Mouse (Mus musculus) E14TG2a.4 (cell line): ENCODE measurements around the gene Gm20388.

ENCODE experiments used
- H3K27me3 ChIP-seq: 2 replicates; pipeline ENCODE4 v1.6.1; 2014; ENCODE audit warnings: low read length, control low read depth; ENCODE audit not compliant: insufficient read depth
- H3K36me3 ChIP-seq: 2 replicates; pipeline ENCODE4 v1.6.1; 2014; ENCODE audit warnings: low read length, control low read depth; ENCODE audit not compliant: insufficient read depth
- H3K4me1 ChIP-seq: replicated peaks from 2 replicates; pipeline ENCODE4 v1.6.1; 2014; ENCODE audit warnings: low read depth, low read length, control low read depth
- H3K4me3 ChIP-seq: replicated peaks from 2 replicates; pipeline ENCODE4 v1.5.1; 2014; ENCODE audit warnings: mild to moderate bottlenecking, low read length
- H3K9me3 ChIP-seq: 2 replicates; pipeline ENCODE4 v1.6.1; 2014; ENCODE audit warnings: low read length, control low read depth
- CTCF ChIP-seq: conservative IDR thresholded peaks from 2 replicates; pipeline ENCODE4 v1.5.1; 2014; ENCODE audit warnings: low read length
- NANOG ChIP-seq: IDR thresholded peaks from 2 replicates; pipeline ENCODE4 v1.6.1; 2014; ENCODE audit warnings: borderline replicate concordance, low read length, mixed read lengths
- POU5F1 ChIP-seq: IDR thresholded peaks from 2 replicates; pipeline ENCODE4 v1.6.1; 2014; ENCODE audit warnings: low read length, borderline replicate concordance

The Gm20388 gene

GRCm38 (mm10) chr8:120302941-120303675, 392.5 kb downstream of the Gm20388 start:
- Histone ChIP-seq H3K27me3 (peaks cover 19% of the 10 kb centered on the region), H3K4me1 (peaks cover 64% of the 10 kb centered on the region), H3K36me3 (no peaks in the 10 kb centered on the region), H3K4me3 (no peak overlapping the region), H3K9me3 (no peaks in the 10 kb centered on the region)
- TF ChIP-seq NANOG (no peak), POU5F1 (no peak)

- Histone ChIP-seq H3K4me3 (no peak overlapping the region), H3K36me3 (no peaks in the 10 kb centered on the region), H3K27me3 (peaks cover 29% of the 10 kb centered on the region), H3K9me3 (no peaks in the 10 kb centered on the region), H3K4me1 (peaks cover 64% of the 10 kb centered on the region)
- no peak for TF ChIP-seq CTCF
- no peak for TF ChIP-seq POU5F1
- TF ChIP-seq NANOG = no peak
Observed at GRCm38 (mm10) chr8:120304097-120304496, 393.5 kb downstream of the Gm20388 start.

DNA sequence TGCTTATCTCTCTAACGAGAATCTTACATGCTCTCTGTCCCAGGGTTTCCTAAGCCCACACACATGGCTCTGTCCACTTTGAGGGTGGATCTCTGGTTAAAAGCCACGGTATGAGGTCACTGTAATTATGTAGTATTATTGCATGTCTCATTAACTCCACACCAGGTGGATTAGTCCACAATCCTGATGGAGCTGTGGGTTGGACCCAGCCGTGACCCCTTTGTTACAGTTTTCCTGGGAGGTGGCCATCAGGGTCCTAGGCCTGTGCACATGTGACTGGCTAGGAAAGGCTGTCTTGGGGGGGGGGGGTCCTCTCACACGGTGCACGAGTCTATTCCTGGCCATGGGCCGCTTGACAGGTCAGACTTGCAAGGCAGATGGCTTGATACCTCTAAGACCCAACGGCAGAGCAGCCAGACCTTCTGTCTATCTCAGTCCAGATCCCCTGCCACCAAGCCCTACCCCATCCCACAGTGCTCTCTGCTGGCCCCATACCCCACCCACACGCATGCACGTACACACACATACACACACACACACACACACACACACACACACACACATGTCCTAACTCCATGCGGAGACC, 395.3 kb downstream of the Gm20388 start:
- H3K4me1 ChIP-seq = peaks cover 59% of the 10 kb centered on the region
- H3K27me3 ChIP-seq = peaks cover 44% of the 10 kb centered on the region
- TF ChIP-seq NANOG = no peak
- no peak for TF ChIP-seq CTCF
- no peak for TF ChIP-seq POU5F1
- no peaks in the 10 kb centered on the region for H3K9me3 ChIP-seq
- no peak overlapping the region for H3K4me3 ChIP-seq
- no peaks in the 10 kb centered on the region for H3K36me3 ChIP-seq

DNA sequence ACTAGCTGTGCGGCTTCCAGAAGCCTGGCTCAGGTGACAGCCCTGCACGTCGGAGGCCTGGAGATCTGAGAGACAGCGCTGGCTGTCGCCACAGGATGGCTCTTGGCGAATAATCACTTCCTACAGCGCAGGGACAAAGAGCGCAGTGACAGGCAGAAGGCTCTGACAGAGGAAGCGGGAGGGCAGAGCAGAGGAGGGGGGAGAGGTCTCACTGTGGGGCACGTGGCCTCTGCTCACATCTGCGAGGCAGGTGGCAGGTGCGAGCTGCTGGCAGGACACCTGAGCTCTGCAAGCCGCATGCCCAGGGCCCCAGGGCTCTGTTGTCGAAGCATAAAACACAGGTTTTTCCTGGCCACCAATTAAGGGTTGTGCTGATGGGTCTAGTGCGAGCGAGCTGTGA, 396.5 kb downstream of the Gm20388 start:
- Histone ChIP-seq H3K4me1 (peaks cover 55% of the 10 kb centered on the region), H3K27me3 (peaks cover 56% of the 10 kb centered on the region), H3K9me3 (no peaks in the 10 kb centered on the region), H3K4me3 (no peak overlapping the region), H3K36me3 (no peaks in the 10 kb centered on the region)
- TF ChIP-seq NANOG (no peak), POU5F1 (no peak), CTCF (no peak)

DNA sequence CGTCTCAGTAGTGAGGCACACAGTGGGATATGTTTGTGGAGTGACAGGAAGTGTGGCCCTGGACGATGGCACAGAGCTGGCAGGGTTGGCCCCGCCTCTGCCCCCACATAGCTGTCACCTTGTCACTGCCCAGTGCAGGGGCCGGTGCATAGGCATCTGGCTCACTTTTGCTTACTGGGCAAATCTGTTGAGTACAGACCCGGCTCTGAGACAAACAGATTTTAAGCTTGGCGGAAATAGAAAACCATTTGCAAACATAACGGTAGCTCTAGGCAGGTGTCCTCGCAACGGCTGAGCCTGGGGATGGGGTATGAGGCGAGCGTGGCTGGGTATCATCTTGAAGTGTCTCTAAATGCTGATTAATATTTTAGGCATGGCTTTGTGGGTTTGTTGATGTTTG, 396.9 kb downstream of the Gm20388 start:
- Histone ChIP-seq H3K27me3 (peaks cover 58% of the 10 kb centered on the region), H3K36me3 (no peaks in the 10 kb centered on the region), H3K4me3 (no peak overlapping the region), H3K4me1 (peaks cover 52% of the 10 kb centered on the region), H3K9me3 (no peaks in the 10 kb centered on the region)
- no peak for TF ChIP-seq POU5F1
- no peak for TF ChIP-seq CTCF
- no peak for TF ChIP-seq NANOG

GRCm38 (mm10) chr8:120308131-120308530, 397.5 kb downstream of the Gm20388 start:
- Histone ChIP-seq H3K9me3 (no peaks in the 10 kb centered on the region), H3K27me3 (peaks cover 58% of the 10 kb centered on the region), H3K36me3 (no peaks in the 10 kb centered on the region), H3K4me3 (no peak overlapping the region), H3K4me1 (peaks cover 48% of the 10 kb centered on the region)
- no peak for TF ChIP-seq POU5F1
- TF ChIP-seq NANOG = no peak
- TF ChIP-seq CTCF = no peak

DNA sequence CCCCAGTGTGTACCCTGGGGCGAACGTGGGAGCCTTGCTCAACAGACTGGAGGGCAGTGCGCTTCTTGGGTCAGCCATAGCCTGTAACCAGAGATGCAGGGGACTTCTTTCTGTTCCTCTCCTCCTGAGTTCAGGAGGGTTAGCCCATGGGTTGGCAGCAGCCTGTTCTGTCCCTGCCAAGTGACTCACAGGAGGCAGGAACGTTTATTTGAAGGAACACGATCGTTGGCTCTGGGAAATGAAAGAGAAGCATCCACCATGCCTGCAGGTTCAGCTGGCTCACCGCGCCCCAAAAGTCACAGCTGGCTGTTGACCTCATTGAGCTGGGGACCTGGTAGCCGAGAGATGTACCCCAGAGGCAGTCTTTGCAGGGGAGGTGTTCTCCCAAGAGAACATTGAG, 397.9 kb downstream of the Gm20388 start:
- TF ChIP-seq CTCF (no peak), NANOG (no peak), POU5F1 (no peak)
- peaks cover 61% of the 10 kb centered on the region for H3K27me3 ChIP-seq
- no peaks in the 10 kb centered on the region for H3K9me3 ChIP-seq

DNA sequence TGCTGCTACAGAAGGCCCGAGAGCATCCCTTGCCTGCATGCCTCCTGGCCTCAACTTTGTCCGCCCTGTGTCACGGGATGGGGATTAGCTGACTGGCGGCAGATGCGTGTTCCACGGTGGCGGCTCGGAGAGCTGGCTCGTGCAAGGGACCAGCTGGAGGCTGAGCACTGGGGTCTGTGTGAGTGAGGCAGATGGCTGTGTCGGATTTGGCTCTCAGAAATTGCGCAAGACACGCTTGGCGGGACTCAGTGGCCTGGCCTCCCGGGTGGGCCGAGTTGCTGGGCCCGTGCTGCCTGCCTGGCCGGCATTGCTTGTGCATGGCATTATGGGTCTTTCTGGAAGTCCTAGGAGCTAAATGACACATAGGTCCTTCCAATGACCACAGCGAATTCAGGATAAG, 398.7 kb downstream of the Gm20388 start:
- Histone ChIP-seq H3K36me3 (no peaks in the 10 kb centered on the region), H3K4me1 (peaks cover 36% of the 10 kb centered on the region), H3K9me3 (no peaks in the 10 kb centered on the region), H3K27me3 (peaks cover 63% of the 10 kb centered on the region), H3K4me3 (0 out of 2 replicates have a peak overlapping the region, but pooled peaks have one; percentile 37)
- no peak for TF ChIP-seq POU5F1
- TF ChIP-seq NANOG = no peak
- no peak for TF ChIP-seq CTCF

More for the DNA sequence above, 397.9 kb downstream of the Gm20388 start:
- Histone ChIP-seq H3K4me3 (no peak overlapping the region), H3K36me3 (no peaks in the 10 kb centered on the region), H3K4me1 (peaks cover 44% of the 10 kb centered on the region)

GRCm38 (mm10) chr8:120310063-120310462, 399.4 kb downstream of the Gm20388 start:
- H3K4me3 ChIP-seq = no peak overlapping the region
- TF ChIP-seq NANOG (no peak), POU5F1 (no peak), CTCF (no peak)
- no peaks in the 10 kb centered on the region for H3K9me3 ChIP-seq
- H3K27me3 ChIP-seq = peaks cover 58% of the 10 kb centered on the region
- no peaks in the 10 kb centered on the region for H3K36me3 ChIP-seq
- peaks cover 31% of the 10 kb centered on the region for H3K4me1 ChIP-seq
